Mouse (Mus musculus): Measurements from ENCODE around the gene Crybg3. TPM values are rescaled to one million over a fixed set of nuclear protein-coding genes. Genes with fewer than 3 reads are reported as not detected.

Gene Crybg3
- 20.5 and 20.9 TPM in 2 replicates for polyA plus RNA-seq (2014; fragmentation: Nextera tagmentation; extraction: Ambion mirVana)

DNA sequence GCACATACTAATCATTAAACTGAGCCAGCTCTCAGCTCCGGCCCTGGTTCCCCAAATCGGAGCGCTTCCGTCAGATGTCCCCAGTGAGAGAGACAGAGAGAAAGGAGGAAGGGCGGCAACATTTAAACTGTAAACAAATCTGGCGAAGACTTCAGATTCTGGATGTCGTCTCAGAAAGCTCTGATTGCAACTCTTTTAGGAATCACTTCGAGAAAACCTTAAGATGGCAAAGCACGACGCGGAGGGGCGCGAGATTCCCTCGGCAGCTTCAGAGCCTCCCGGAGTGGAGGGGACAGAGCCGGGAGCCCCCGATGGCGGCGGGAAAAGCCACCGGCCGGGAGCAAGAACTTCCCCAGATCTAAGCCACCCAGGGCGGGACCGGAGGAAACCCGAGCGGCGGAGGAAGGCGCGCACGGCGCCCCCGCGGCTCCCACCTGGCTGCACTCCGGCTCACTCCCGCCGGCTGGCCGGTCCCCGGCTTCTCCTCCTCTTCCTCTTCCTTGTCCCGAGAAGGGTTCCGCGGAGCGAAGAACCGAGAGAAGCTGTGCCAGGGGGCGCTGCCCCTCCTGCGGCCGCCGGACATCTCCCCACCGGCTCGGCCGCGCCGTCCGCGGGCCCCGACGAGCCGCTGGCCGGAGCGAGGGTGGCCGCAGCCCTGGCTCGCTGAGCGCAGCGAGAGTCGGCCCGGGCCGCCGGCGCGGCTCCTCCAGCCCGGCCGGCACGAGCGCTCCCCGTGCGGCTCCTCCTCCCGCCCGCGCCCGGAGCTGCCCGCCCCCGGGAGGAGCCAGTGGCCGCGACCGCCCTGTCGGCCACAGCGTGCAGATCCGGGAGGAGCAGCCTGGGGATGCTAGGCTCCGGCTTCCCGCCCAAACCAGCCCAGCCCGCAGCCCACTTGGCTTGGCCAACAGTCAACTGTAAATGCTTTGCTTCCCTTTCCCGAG, at the start of gene Crybg3:
Gene Crybg3 (minus strand): TSS at position 669 of the 941 bp plus-strand sequence.
- Histone ChIP-seq H3K4me2 (ENCODE audit: low read length) (peak within 1 kb of the TSS; percentile 62), H3K27me3 (ENCODE audit: control insufficient read depth, insufficient read depth, low read length) (no peaks in the 10 kb centered on the region), H3K27ac (replicated peaks in 1 of 2; ENCODE audit: control insufficient read depth in 1 of 2, insufficient read depth in 1 of 2, low read depth in 2 of 2, low read length in 2 of 2) (peak within 1 kb of the TSS; percentile 98), H3K4me3 (ENCODE audit: control insufficient read depth in 1 of 2, insufficient read depth in 1 of 2, low read depth in 1 of 2, low read length in 2 of 2) (peak within 1 kb of the TSS; percentile 95 to 99), H3K9ac (ENCODE audit: low read length) (peak within 1 kb of the TSS; percentile 99), H3K4me1 (ENCODE audit: control insufficient read depth in 2 of 2, insufficient read depth in 2 of 2, low read length in 2 of 2) (peaks cover 10 to 28% of the 10 kb centered on the region in 2 experiments), H3K9me3 (ENCODE audit: control insufficient read depth, low read length) (no peaks in the 10 kb centered on the region), H3K36me3 (ENCODE audit: control insufficient read depth, insufficient read depth, low read length) (no peaks in the 10 kb centered on the region)
- ATAC-seq (ENCODE audit: insufficient number of reproducible peaks, insufficient read depth, low FRiP score, low read depth), result peak; percentile 90
- WGBS, result under 1% methylated on average over 62 of the region's 90 CpGs

DNA sequence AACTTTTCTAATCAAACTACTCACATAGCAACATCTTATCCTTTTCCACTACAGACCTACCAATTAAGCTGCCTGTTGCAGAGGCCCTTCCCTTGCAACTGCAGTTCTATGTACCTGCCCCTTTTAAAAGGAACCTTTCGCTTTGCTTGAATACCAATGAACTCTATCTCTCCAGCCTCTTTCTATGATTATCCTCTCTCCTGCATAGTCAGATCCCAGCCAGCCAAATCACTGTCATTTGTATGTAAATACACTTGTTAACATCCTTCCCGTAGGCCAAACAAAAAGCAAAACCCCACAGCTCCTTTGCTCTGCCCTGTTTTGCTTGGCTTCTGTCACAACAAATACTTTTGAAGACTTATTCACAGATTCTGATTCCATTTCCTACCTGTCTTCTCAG, 43.0 kb upstream of the Crybg3 start:
- ATAC-seq (ENCODE audit: insufficient number of reproducible peaks, insufficient read depth, low FRiP score, low read depth), result no peak

DNA sequence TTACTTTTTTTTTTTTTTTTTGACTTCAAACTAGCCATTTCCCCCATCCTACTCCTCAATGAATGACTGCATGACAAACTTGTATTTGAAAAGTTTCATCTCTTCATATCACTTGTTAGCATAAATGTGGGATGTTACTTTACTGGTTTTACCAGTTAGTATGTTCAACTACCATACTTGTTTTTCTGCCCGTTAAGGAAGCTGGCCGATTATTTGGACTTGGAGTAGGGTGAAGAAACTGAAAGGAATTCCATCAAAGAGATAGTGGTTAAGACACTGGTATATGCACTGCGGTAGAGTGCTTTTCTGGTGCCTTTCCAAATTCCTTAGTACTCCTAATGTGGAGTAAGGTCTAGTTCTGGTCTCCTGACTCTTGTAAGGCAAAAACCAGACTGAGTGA, 39.2 kb upstream of the Crybg3 start:
- Histone ChIP-seq H3K27me3 (ENCODE audit: control insufficient read depth, insufficient read depth, low read length) (no peaks in the 10 kb centered on the region), H3K4me2 (ENCODE audit: low read length) (peak overlapping the region; percentile 76; the same call in 1 of the 2 replicates), H3K27ac (replicated peaks in 1 of 2; ENCODE audit: control insufficient read depth in 1 of 2, insufficient read depth in 1 of 2, low read depth in 2 of 2, low read length in 2 of 2) (no peak overlapping the region), H3K36me3 (ENCODE audit: control insufficient read depth, insufficient read depth, low read length) (no peaks in the 10 kb centered on the region), H3K4me3 (ENCODE audit: control insufficient read depth in 1 of 2, insufficient read depth in 1 of 2, low read depth in 1 of 2, low read length in 2 of 2) (no peak overlapping the region), H3K9ac (ENCODE audit: low read length) (no peak overlapping the region), H3K4me1 (ENCODE audit: control insufficient read depth in 2 of 2, insufficient read depth in 2 of 2, low read length in 2 of 2) (peaks cover 2 to 4% of the 10 kb centered on the region in 2 experiments; a peak in 1 of 4 replicates), H3K9me3 (ENCODE audit: control insufficient read depth, low read length) (no peaks in the 10 kb centered on the region)
- no peak for ATAC-seq (ENCODE audit: insufficient number of reproducible peaks, insufficient read depth, low FRiP score, low read depth)
- WGBS, result 91% methylated on average over 3 of the region's 3 CpGs

More for the DNA sequence above, 43.0 kb upstream of the Crybg3 start:
- Histone ChIP-seq H3K27ac (replicated peaks in 1 of 2; ENCODE audit: control insufficient read depth in 1 of 2, insufficient read depth in 1 of 2, low read depth in 2 of 2, low read length in 2 of 2) (no peak overlapping the region), H3K4me3 (ENCODE audit: control insufficient read depth in 1 of 2, insufficient read depth in 1 of 2, low read depth in 1 of 2, low read length in 2 of 2) (no peak overlapping the region), H3K9me3 (ENCODE audit: control insufficient read depth, low read length) (no peaks in the 10 kb centered on the region), H3K27me3 (ENCODE audit: control insufficient read depth, insufficient read depth, low read length) (no peaks in the 10 kb centered on the region), H3K9ac (ENCODE audit: low read length) (no peak overlapping the region), H3K4me1 (ENCODE audit: control insufficient read depth in 2 of 2, insufficient read depth in 2 of 2, low read length in 2 of 2) (no peaks in the 10 kb centered on the region), H3K36me3 (ENCODE audit: control insufficient read depth, insufficient read depth, low read length) (no peaks in the 10 kb centered on the region), H3K4me2 (ENCODE audit: low read length) (no peak overlapping the region)
- 61% methylated on average over 2 of the region's 2 CpGs for WGBS

DNA sequence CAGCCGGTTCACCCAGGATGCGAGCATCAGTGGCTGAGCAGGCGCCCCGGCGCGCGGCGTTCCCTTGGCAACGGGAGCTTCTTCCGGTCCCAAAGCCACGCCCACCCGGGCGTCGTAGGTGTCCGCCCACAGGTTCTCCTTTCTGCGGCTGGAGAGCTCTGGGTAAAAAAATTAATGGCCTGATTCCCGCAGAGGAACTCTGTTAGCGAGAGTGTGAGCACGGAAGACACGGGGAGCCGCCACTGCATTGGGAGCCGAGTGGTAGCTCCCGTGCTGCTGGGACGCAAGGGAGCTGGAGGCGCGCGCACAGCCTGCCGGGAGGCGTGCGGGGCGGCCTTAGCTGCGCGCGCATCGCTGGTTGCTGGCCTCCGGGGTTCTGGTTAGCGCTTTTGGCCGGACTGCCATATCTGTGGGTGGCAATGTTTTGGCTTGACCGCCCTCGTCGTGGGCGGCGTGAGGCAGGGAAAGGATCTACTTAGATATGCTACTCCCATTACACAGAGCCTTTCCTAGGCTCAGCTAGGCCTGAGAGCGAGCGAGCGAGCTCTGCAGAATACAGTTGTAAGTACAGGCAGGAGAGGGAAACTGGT, 38.4 kb upstream of the Crybg3 start, which contains the start of gene Arl6:
Gene Arl6 (minus strand): TSS at position 290 of the 590 bp plus-strand sequence.
- Histone ChIP-seq H3K4me1 (ENCODE audit: control insufficient read depth in 2 of 2, insufficient read depth in 2 of 2, low read length in 2 of 2) (peaks cover 2 to 4% of the 10 kb centered on the region in 2 experiments; a peak in 1 of 4 replicates), H3K4me2 (ENCODE audit: low read length) (peak within 1 kb of the TSS; percentile 76), H3K27me3 (ENCODE audit: control insufficient read depth, insufficient read depth, low read length) (no peaks in the 10 kb centered on the region), H3K4me3 (ENCODE audit: control insufficient read depth in 1 of 2, insufficient read depth in 1 of 2, low read depth in 1 of 2, low read length in 2 of 2) (peak within 1 kb of the TSS; percentile 70 to 91), H3K27ac (replicated peaks in 1 of 2; ENCODE audit: control insufficient read depth in 1 of 2, insufficient read depth in 1 of 2, low read depth in 2 of 2, low read length in 2 of 2) (peak within 1 kb of the TSS; percentile 95 to 98), H3K36me3 (ENCODE audit: control insufficient read depth, insufficient read depth, low read length) (no peaks in the 10 kb centered on the region), H3K9me3 (ENCODE audit: control insufficient read depth, low read length) (no peaks in the 10 kb centered on the region), H3K9ac (ENCODE audit: low read length) (peak within 1 kb of the TSS; percentile 74)
- under 1% methylated on average over 46 of the region's 46 CpGs for WGBS
- peak; percentile 95 for ATAC-seq (ENCODE audit: insufficient number of reproducible peaks, insufficient read depth, low FRiP score, low read depth)

DNA sequence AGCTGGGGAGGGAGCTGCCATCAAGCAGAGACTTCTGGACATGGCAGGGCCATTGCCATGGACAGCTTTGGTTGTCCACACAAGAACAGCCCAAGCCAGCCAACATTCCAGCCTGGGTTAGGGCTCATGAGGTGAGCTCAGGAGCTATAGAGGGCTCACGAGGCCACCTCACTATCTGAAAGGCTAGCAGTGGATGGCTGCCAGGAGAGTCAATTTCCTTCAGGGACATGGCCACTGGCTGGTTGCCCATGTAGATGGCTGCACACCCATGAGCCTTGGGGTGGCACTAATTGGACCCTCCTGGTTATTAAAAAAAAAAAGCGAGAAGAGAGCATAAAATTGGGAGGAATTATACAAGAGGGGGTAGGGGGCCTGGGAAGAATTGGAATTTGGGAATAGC, 33.8 kb upstream of the Crybg3 start:
- Histone ChIP-seq H3K36me3 (ENCODE audit: control insufficient read depth, insufficient read depth, low read length) (0 out of 2 replicates have a peak, but pooled peaks cover 5% of the 10 kb centered on the region), H3K4me2 (ENCODE audit: low read length) (no peak overlapping the region), H3K27ac (replicated peaks in 1 of 2; ENCODE audit: control insufficient read depth in 1 of 2, insufficient read depth in 1 of 2, low read depth in 2 of 2, low read length in 2 of 2) (no peak overlapping the region), H3K4me3 (ENCODE audit: control insufficient read depth in 1 of 2, insufficient read depth in 1 of 2, low read depth in 1 of 2, low read length in 2 of 2) (no peak overlapping the region), H3K27me3 (ENCODE audit: control insufficient read depth, insufficient read depth, low read length) (no peaks in the 10 kb centered on the region), H3K9ac (ENCODE audit: low read length) (no peak overlapping the region), H3K9me3 (ENCODE audit: control insufficient read depth, low read length) (no peaks in the 10 kb centered on the region), H3K4me1 (ENCODE audit: control insufficient read depth in 2 of 2, insufficient read depth in 2 of 2, low read length in 2 of 2) (peaks cover 2 to 4% of the 10 kb centered on the region in 2 experiments; a peak in 1 of 4 replicates)
- WGBS, result 75% methylated on average over 2 of the region's 2 CpGs
- ATAC-seq (ENCODE audit: insufficient number of reproducible peaks, insufficient read depth, low FRiP score, low read depth), result no peak

DNA sequence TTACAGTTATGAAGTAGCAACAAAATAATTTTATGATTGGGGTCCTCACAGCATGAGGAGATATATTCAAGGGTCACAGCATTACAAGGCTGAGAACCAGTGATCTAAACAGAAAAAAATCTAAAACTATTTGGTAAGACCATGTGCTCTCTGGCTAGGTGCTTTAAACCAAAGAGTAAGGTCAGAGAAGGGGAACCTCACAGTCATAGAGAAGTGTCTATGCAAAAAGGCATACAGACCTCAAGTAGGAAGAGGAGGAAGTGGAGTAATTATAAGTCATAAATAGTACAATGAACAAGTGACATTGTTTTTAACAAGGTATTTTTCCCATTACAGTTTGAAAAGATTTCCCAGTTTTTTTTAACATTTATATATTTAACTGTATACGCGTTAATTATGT, 20.8 kb upstream of the Crybg3 start:
- no peak for ATAC-seq (ENCODE audit: insufficient number of reproducible peaks, insufficient read depth, low FRiP score, low read depth)
- H3K4me2 ChIP-seq (ENCODE audit: low read length), result no peak overlapping the region
- H3K9me3 ChIP-seq (ENCODE audit: control insufficient read depth, low read length), result no peaks in the 10 kb centered on the region
- H3K9ac ChIP-seq (ENCODE audit: low read length), result no peak overlapping the region
- no peak overlapping the region for H3K4me3 ChIP-seq (ENCODE audit: control insufficient read depth in 1 of 2, insufficient read depth in 1 of 2, low read depth in 1 of 2, low read length in 2 of 2)
- no peak overlapping the region for H3K27ac ChIP-seq (replicated peaks in 1 of 2; ENCODE audit: control insufficient read depth in 1 of 2, insufficient read depth in 1 of 2, low read depth in 2 of 2, low read length in 2 of 2)
- 92% methylated on average over 2 of the region's 2 CpGs for WGBS
- H3K27me3 ChIP-seq (ENCODE audit: control insufficient read depth, insufficient read depth, low read length), result no peaks in the 10 kb centered on the region
- H3K4me1 ChIP-seq (ENCODE audit: control insufficient read depth in 2 of 2, insufficient read depth in 2 of 2, low read length in 2 of 2), result no peaks in the 10 kb centered on the region; a peak in 1 of 4 replicates
- no peaks in the 10 kb centered on the region for H3K36me3 ChIP-seq (ENCODE audit: control insufficient read depth, insufficient read depth, low read length)

DNA sequence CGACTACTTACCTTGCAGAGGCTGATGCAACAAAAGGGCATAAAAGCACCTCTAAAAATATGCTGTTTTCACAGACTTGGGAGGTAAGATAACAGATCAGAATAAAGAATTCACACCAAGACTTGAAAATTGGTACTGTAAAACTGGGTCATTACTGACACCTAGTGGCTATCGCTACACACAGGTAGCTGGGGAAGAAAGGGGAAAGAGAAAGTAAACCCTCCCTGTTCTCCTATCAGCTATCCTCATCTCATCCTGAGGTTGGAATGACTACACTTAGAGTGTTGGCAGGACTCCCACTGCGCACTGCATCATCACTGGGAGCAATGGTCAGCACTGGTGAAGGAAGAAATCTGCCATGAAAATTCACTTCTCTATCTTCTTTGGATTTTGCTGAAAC, 16.4 kb upstream of the Crybg3 start:
- Histone ChIP-seq H3K9ac (ENCODE audit: low read length) (no peak overlapping the region), H3K4me2 (ENCODE audit: low read length) (no peak overlapping the region), H3K27me3 (ENCODE audit: control insufficient read depth, insufficient read depth, low read length) (no peaks in the 10 kb centered on the region), H3K4me1 (ENCODE audit: control insufficient read depth in 2 of 2, insufficient read depth in 2 of 2, low read length in 2 of 2) (no peaks in the 10 kb centered on the region; a peak in 1 of 4 replicates), H3K36me3 (ENCODE audit: control insufficient read depth, insufficient read depth, low read length) (no peaks in the 10 kb centered on the region), H3K9me3 (ENCODE audit: control insufficient read depth, low read length) (no peaks in the 10 kb centered on the region), H3K4me3 (ENCODE audit: control insufficient read depth in 1 of 2, insufficient read depth in 1 of 2, low read depth in 1 of 2, low read length in 2 of 2) (no peak overlapping the region), H3K27ac (replicated peaks in 1 of 2; ENCODE audit: control insufficient read depth in 1 of 2, insufficient read depth in 1 of 2, low read depth in 2 of 2, low read length in 2 of 2) (no peak overlapping the region)
- 21% methylated on average over 3 of the region's 3 CpGs for WGBS
- ATAC-seq (ENCODE audit: insufficient number of reproducible peaks, insufficient read depth, low FRiP score, low read depth), result no peak

Data from heart, embryonic 14.5 days (tissue).